Mouse (Mus musculus) lung, postnatal 0 days (tissue): ENCODE measurements at regions not wholly inside any gene's neighbourhood (a gene's known extent, or its start where the extent isn't known, plus 50 kb on each side); places are given as distances from the start of the nearest gene placed in this dataset.

Experiments
- CTCF ChIP-seq: IDR thresholded peaks from 2 replicates; pipeline ENCODE4 v1.5.1; 2016; ENCODE audit warnings: antibody characterized with exemption, mild to moderate bottlenecking
- EP300 ChIP-seq: IDR thresholded peaks from 2 replicates; pipeline ENCODE4 v1.6.1; 2016; ENCODE audit warnings: antibody characterized with exemption, mild to moderate bottlenecking, control low read depth

- TF ChIP-seq CTCF = no peak
- TF ChIP-seq EP300 = no peak
Measured at GRCm38 (mm10) chr10:120600735-120601134, 124.5 kb upstream of the Hmga2 start.
